Mouse (Mus musculus) forebrain, embryonic 16.5 days (tissue): ENCODE measurements around the gene Foxs1. TPM values are rescaled to one million over a fixed set of nuclear protein-coding genes. Genes with fewer than 3 reads are reported as not detected.
A peak's percentile ranks its signal among the peaks of the same experiment; 100 is the strongest.

Source experiments
- ATAC-seq: fragments of 200-750 bp; cut with Nextera tagmentation; 2 replicates; pipeline ENCODE4 v1.8.0; 2017; ENCODE audit warnings: mild to moderate bottlenecking, moderate library complexity
- H3K27ac ChIP-seq: fragments of 300-500 bp; sonication (generic); 2 replicates; pipeline ENCODE4 v1.5.1; 2014; ENCODE audit warnings: low read length, control low read depth
- H3K27me3 ChIP-seq: fragments of 300-500 bp; sonication (generic); replicated peaks from 2 replicates; pipeline ENCODE4 v1.6.1; 2014; ENCODE audit warnings: low read length; ENCODE audit not compliant: control insufficient read depth, insufficient read depth
- H3K36me3 ChIP-seq: fragments of 300-500 bp; sonication (generic); 2 replicates; pipeline ENCODE4 v1.6.1; 2014; ENCODE audit not compliant: control insufficient read depth, insufficient read depth
- H3K4me1 ChIP-seq: fragments of 300-500 bp; sonication (generic); replicated peaks from 2 replicates; pipeline ENCODE4 v1.6.1; 2014; ENCODE audit warnings: low read length; ENCODE audit not compliant: control insufficient read depth, insufficient read depth
- H3K4me2 ChIP-seq: fragments of 300-500 bp; sonication (generic); 2 replicates; pipeline ENCODE4 v1.6.1; 2014; ENCODE audit warnings: mild to moderate bottlenecking, low read length, control low read depth
- H3K4me3 ChIP-seq: fragments of 300-500 bp; sonication (generic); replicated peaks from 2 replicates; pipeline ENCODE4 v1.5.1; 2014; ENCODE audit warnings: mild to moderate bottlenecking, low read length, control low read depth
- H3K9ac ChIP-seq: fragments of 300-500 bp; sonication (generic); replicated peaks from 2 replicates; pipeline ENCODE4 v1.6.1; 2014; ENCODE audit warnings: low read depth, low read length, control low read depth
- H3K9me3 ChIP-seq: fragments of 300-500 bp; sonication (generic); 2 replicates; pipeline ENCODE4 v1.6.1; 2016; ENCODE audit warnings: low read length; ENCODE audit not compliant: control insufficient read depth
- WGBS: fragments of 180-500 bp; shearing (Covaris S2); extraction: QIAGEN DNeasy Blood & Tissue Kit; methylation state at CpG from one replicate; pipeline ENCODE4 v1.1.7; 2014; 5-methylcytosine and 5-hydroxymethylcytosine counted together
- polyA plus RNA-seq: library from polyadenylated mRNA; unstranded; fragments of >200 nt; fragmentation: Nextera tagmentation; extraction: Ambion mirVana; gene quantifications from 2 replicates; pipeline ENCODE4 v1.2.1, GENCODE M21; 2015

Gene Foxs1
- polyA plus RNA-seq, 1 experiment from 2014 or later = 3.7 TPM

GRCm38 (mm10) chr2:152909848-152910247 is 23.2 kb downstream of the Foxs1 start:
- Histone ChIP-seq H3K9ac (no peak overlapping the region), H3K4me1 (peaks cover 17% of the 10 kb centered on the region), H3K4me2 (no peak overlapping the region), H3K9me3 (no peaks in the 10 kb centered on the region), H3K27me3 (peaks cover 17% of the 10 kb centered on the region), H3K36me3 (no peaks in the 10 kb centered on the region), H3K27ac (no peak overlapping the region), H3K4me3 (no peak overlapping the region)
- ATAC-seq = no peak
- 87% methylated on average over 6 of the region's 6 CpGs for WGBS

GRCm38 (mm10) chr2:152907114-152907943 is 25.7 kb downstream of the Foxs1 start:
- H3K9me3 ChIP-seq = no peaks in the 10 kb centered on the region
- no peaks in the 10 kb centered on the region for H3K36me3 ChIP-seq
- H3K9ac ChIP-seq = no peak overlapping the region
- 50% methylated on average over 14 of the region's 14 CpGs for WGBS
- peaks cover 7% of the 10 kb centered on the region for H3K27me3 ChIP-seq
- no peak overlapping the region for H3K4me3 ChIP-seq
- H3K27ac ChIP-seq = no peak overlapping the region
- peaks cover 13% of the 10 kb centered on the region for H3K4me1 ChIP-seq
- ATAC-seq = no peak
- no peak overlapping the region for H3K4me2 ChIP-seq

GRCm38 (mm10) chr2:152906274-152907037 is 26.6 kb downstream of the Foxs1 start:
- WGBS = 60% methylated on average over 9 of the region's 9 CpGs
- H3K4me1 ChIP-seq = peaks cover 13% of the 10 kb centered on the region
- H3K9me3 ChIP-seq = no peaks in the 10 kb centered on the region
- H3K4me3 ChIP-seq = no peak overlapping the region
- no peak overlapping the region for H3K4me2 ChIP-seq
- H3K27ac ChIP-seq = no peak overlapping the region
- H3K36me3 ChIP-seq = no peaks in the 10 kb centered on the region
- H3K9ac ChIP-seq = no peak overlapping the region
- H3K27me3 ChIP-seq = peaks cover 2% of the 10 kb centered on the region
- ATAC-seq = peak; percentile 62; the same call in 1 of the 2 replicates

- no peak for ATAC-seq
- Histone ChIP-seq H3K36me3 (no peaks in the 10 kb centered on the region), H3K9ac (no peak overlapping the region), H3K27me3 (no peaks in the 10 kb centered on the region; the same call in 1 of the 2 replicates), H3K4me1 (peaks cover 13% of the 10 kb centered on the region), H3K27ac (no peak overlapping the region), H3K4me3 (no peak overlapping the region), H3K9me3 (no peaks in the 10 kb centered on the region), H3K4me2 (no peak overlapping the region)
- 74% methylated on average over 11 of the region's 11 CpGs for WGBS
Observed at GRCm38 (mm10) chr2:152905036-152905829, 27.8 kb downstream of the Foxs1 start.

- no peak overlapping the region for H3K4me2 ChIP-seq
- H3K36me3 ChIP-seq = no peaks in the 10 kb centered on the region
- H3K27me3 ChIP-seq = no peaks in the 10 kb centered on the region
- H3K4me1 ChIP-seq = peaks cover 13% of the 10 kb centered on the region
- no peak overlapping the region for H3K9ac ChIP-seq
- H3K27ac ChIP-seq = no peak overlapping the region
- no peak for ATAC-seq
- H3K9me3 ChIP-seq = no peaks in the 10 kb centered on the region
- no peak overlapping the region for H3K4me3 ChIP-seq
- WGBS = 78% methylated on average over 5 of the region's 5 CpGs
Observed at GRCm38 (mm10) chr2:152904127-152904643, 28.8 kb downstream of the Foxs1 start.

GRCm38 (mm10) chr2:152903586-152903985 is 29.4 kb downstream of the Foxs1 start:
- 82% methylated on average over 4 of the region's 4 CpGs for WGBS
- peaks cover 13% of the 10 kb centered on the region for H3K4me1 ChIP-seq
- H3K27me3 ChIP-seq = no peaks in the 10 kb centered on the region
- H3K4me3 ChIP-seq = no peak overlapping the region
- no peak for ATAC-seq
- no peaks in the 10 kb centered on the region for H3K9me3 ChIP-seq
- H3K9ac ChIP-seq = no peak overlapping the region
- H3K27ac ChIP-seq = no peak overlapping the region
- H3K36me3 ChIP-seq = no peaks in the 10 kb centered on the region
- H3K4me2 ChIP-seq = no peak overlapping the region

GRCm38 (mm10) chr2:152902658-152903057 is 30.4 kb downstream of the Foxs1 start:
- Histone ChIP-seq H3K4me3 (no peak overlapping the region), H3K9me3 (no peaks in the 10 kb centered on the region), H3K9ac (no peak overlapping the region), H3K4me2 (no peak overlapping the region), H3K36me3 (no peaks in the 10 kb centered on the region), H3K4me1 (peaks cover 12% of the 10 kb centered on the region), H3K27me3 (no peaks in the 10 kb centered on the region), H3K27ac (no peak overlapping the region)
- ATAC-seq = no peak
- WGBS = 10% methylated on average over 2 of the region's 3 CpGs

GRCm38 (mm10) chr2:152901296-152901695 is 31.7 kb downstream of the Foxs1 start:
- H3K4me1 ChIP-seq = no peaks in the 10 kb centered on the region
- no peak overlapping the region for H3K4me2 ChIP-seq
- no peaks in the 10 kb centered on the region for H3K36me3 ChIP-seq
- H3K27me3 ChIP-seq = no peaks in the 10 kb centered on the region
- 90% methylated on average over 15 of the region's 15 CpGs for WGBS
- no peak overlapping the region for H3K9ac ChIP-seq
- ATAC-seq = no peak
- no peaks in the 10 kb centered on the region for H3K9me3 ChIP-seq
- no peak overlapping the region for H3K27ac ChIP-seq
- no peak overlapping the region for H3K4me3 ChIP-seq

- ATAC-seq = no peak
- Histone ChIP-seq H3K4me1 (no peaks in the 10 kb centered on the region), H3K9ac (no peak overlapping the region), H3K4me2 (no peak overlapping the region), H3K27me3 (no peaks in the 10 kb centered on the region), H3K36me3 (0 out of 2 replicates have a peak, but pooled peaks cover 2% of the 10 kb centered on the region), H3K4me3 (no peak overlapping the region), H3K9me3 (no peaks in the 10 kb centered on the region), H3K27ac (no peak overlapping the region)
- 84% methylated on average over 6 of the region's 6 CpGs for WGBS
Observed at GRCm38 (mm10) chr2:152899011-152899410, 34.0 kb downstream of the Foxs1 start.
